Mouse (Mus musculus) thymus, adult 2 months (tissue): ENCODE measurements around the gene Kmt2e. TPM values are rescaled to one million over a fixed set of nuclear protein-coding genes. Genes with fewer than 3 reads are reported as not detected.

Experiments
- DNase-seq: peaks from one replicate; pipeline ENCODE4 v3.0.0; 2021
- H3K27ac ChIP-seq: fragments of 200-500 bp; 2 replicates; pipeline ENCODE4 v1.5.1; 2012; ENCODE audit warnings: low read length, control low read depth; ENCODE audit not compliant: control insufficient read depth, insufficient read depth
- H3K27me3 ChIP-seq: fragments of 200-500 bp; 2 replicates; pipeline ENCODE4 v1.6.1; 2012; ENCODE audit warnings: mild to moderate bottlenecking, low read length, moderate library complexity, mixed read lengths; ENCODE audit not compliant: control insufficient read depth, insufficient read depth
- H3K36me3 ChIP-seq: fragments of 200-500 bp; 2 replicates; pipeline ENCODE4 v1.6.1; 2012; ENCODE audit warnings: mild to moderate bottlenecking, low read length, moderate library complexity; ENCODE audit not compliant: control insufficient read depth, insufficient read depth
- H3K4me1 ChIP-seq: fragments of 200-500 bp; replicated peaks from 2 replicates; pipeline ENCODE4 v1.6.1; 2012; ENCODE audit warnings: low read length; ENCODE audit not compliant: control insufficient read depth, insufficient read depth
- H3K4me3 ChIP-seq: fragments of 200-500 bp; 2 replicates; pipeline ENCODE4 v1.5.1; 2012; ENCODE audit warnings: mild to moderate bottlenecking, low read length, control low read depth, moderate library complexity; ENCODE audit not compliant: control insufficient read depth, insufficient read depth
- CTCF ChIP-seq: fragments of 200-500 bp; IDR thresholded peaks from 2 replicates; pipeline ENCODE4 v1.5.1; 2012; ENCODE audit warnings: mild to moderate bottlenecking, control low read depth, low read length, moderate library complexity, borderline replicate concordance; ENCODE audit not compliant: control insufficient read depth, poor library complexity, insufficient read depth; ENCODE audit errors: extremely low read depth
- POLR2A ChIP-seq: fragments of 200-500 bp; IDR thresholded peaks from 2 replicates; pipeline ENCODE4 v1.6.1; 2012; ENCODE audit warnings: mild to moderate bottlenecking, low read length, control low read depth, moderate library complexity; ENCODE audit not compliant: control insufficient read depth, poor library complexity, insufficient read depth; ENCODE audit errors: extremely low read depth
- WGBS: fragments of 180-500 bp; shearing (Covaris S2); methylation state at CpG from one replicate; pipeline ENCODE4 v1.1.7; 2018; 5-methylcytosine and 5-hydroxymethylcytosine counted together
- polyA plus RNA-seq: library from polyadenylated mRNA; depleted of rRNA; stranded (reverse); fragments of >200 nt; gene quantifications from 2 replicates; pipeline ENCODE4 v1.2.3, GENCODE M21; 2012

Gene Kmt2e
- polyA plus RNA-seq, 1 experiment: 37.0 TPM

DNA sequence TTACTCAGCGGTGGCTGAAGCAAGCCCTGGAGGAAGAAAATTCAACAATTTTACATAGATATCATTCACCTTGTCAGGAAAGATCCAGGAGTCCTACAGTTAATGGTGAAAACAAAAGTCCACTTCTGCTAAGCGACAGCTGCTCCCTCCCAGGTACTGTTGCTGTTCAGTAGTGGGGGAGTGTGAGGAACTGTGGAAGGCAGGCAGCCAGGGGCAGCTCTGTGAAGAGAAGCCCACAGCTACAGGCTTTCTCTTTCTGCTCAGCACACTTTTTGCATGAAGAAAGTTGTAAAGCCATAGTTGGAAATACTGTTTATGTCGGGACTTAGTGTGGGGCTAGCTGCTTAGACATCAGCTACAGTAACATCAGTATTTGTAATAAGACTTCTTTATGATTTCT, 62.2 kb downstream of the Kmt2e start:
- WGBS: 95% methylated on average over 3 of the region's 3 CpGs
- no peak for TF ChIP-seq POLR2A
- TF ChIP-seq CTCF: no peak
- no peak for DNase-seq
- no peak overlapping the region for H3K27ac ChIP-seq
- H3K27me3 ChIP-seq: no peaks in the 10 kb centered on the region
- H3K36me3 ChIP-seq: peaks cover 95% of the 10 kb centered on the region
- no peak overlapping the region for H3K4me3 ChIP-seq
- no peaks in the 10 kb centered on the region for H3K4me1 ChIP-seq

DNA sequence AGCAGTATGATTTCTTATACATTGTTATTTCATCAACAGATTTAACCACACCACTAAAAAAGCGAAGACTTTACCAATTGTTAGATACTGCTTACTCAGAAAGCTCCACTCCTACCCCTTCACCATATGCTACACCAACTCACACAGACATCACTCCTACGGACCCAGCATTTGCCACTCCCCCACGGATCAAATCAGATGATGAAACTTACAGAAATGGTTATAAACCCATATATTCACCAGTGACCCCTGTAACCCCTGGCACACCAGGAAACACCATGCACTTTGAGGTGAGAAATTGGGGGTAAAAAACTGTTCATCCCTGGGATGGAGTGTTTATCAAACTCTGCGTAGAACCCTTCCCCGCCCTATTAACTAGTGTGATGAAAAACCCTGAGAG, 62.7 kb downstream of the Kmt2e start:
- peaks cover 95% of the 10 kb centered on the region for H3K36me3 ChIP-seq
- no peak overlapping the region for H3K4me3 ChIP-seq
- WGBS: 95% methylated on average over 5 of the region's 5 CpGs
- no peak for TF ChIP-seq POLR2A
- no peaks in the 10 kb centered on the region for H3K27me3 ChIP-seq
- no peaks in the 10 kb centered on the region for H3K4me1 ChIP-seq
- H3K27ac ChIP-seq: no peak overlapping the region
- no peak for DNase-seq

- Histone ChIP-seq H3K4me1 (no peaks in the 10 kb centered on the region), H3K4me3 (no peak overlapping the region), H3K27me3 (no peaks in the 10 kb centered on the region), H3K27ac (no peak overlapping the region), H3K36me3 (peaks cover 95% of the 10 kb centered on the region)
- no peak for DNase-seq
- TF ChIP-seq CTCF (no peak), POLR2A (no peak)
- WGBS: 98% methylated on average over 10 of the region's 10 CpGs
These were observed 63.7 kb downstream of the Kmt2e start for GRCm38 (mm10) chr5:23497920-23498319.

- DNase-seq: no peak
- WGBS: 97% methylated on average over 16 of the region's 16 CpGs
- TF ChIP-seq POLR2A: no peak
These were observed 65.0 kb downstream of the Kmt2e start for GRCm38 (mm10) chr5:23499257-23499656.

DNA sequence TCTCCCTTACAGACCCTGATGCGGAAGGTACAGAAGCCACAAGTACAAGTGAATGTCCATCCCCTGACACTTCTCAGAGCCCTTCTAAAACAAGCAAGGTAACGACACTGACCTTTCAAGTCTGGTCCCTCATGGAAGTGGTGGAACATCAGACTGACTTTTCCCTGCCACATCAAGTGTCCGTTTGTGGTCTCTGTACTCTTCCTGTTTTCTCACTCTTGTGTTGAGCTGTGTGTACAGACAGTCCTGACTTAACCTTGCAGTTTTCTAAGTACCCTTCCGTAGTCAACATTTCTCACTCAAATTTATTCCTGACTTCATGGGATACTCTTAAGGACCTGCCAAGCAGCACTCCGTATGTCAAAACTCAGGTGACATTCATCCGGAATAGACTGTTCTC, 66.5 kb downstream of the Kmt2e start:
- peaks cover 78% of the 10 kb centered on the region for H3K36me3 ChIP-seq
- no peak overlapping the region for H3K4me3 ChIP-seq
- H3K4me1 ChIP-seq: no peaks in the 10 kb centered on the region
- no peak overlapping the region for H3K27ac ChIP-seq
- DNase-seq: no peak
- 72% methylated on average over 6 of the region's 6 CpGs for WGBS
- no peaks in the 10 kb centered on the region for H3K27me3 ChIP-seq
- TF ChIP-seq POLR2A: no peak
- no peak for TF ChIP-seq CTCF

More at GRCm38 (mm10) chr5:23499257-23499656, 65.0 kb downstream of the Kmt2e start:
- peaks cover 89% of the 10 kb centered on the region for H3K36me3 ChIP-seq
- H3K4me3 ChIP-seq: no peak overlapping the region
- H3K27me3 ChIP-seq: no peaks in the 10 kb centered on the region
- no peak overlapping the region for H3K27ac ChIP-seq
- H3K4me1 ChIP-seq: no peaks in the 10 kb centered on the region

DNA sequence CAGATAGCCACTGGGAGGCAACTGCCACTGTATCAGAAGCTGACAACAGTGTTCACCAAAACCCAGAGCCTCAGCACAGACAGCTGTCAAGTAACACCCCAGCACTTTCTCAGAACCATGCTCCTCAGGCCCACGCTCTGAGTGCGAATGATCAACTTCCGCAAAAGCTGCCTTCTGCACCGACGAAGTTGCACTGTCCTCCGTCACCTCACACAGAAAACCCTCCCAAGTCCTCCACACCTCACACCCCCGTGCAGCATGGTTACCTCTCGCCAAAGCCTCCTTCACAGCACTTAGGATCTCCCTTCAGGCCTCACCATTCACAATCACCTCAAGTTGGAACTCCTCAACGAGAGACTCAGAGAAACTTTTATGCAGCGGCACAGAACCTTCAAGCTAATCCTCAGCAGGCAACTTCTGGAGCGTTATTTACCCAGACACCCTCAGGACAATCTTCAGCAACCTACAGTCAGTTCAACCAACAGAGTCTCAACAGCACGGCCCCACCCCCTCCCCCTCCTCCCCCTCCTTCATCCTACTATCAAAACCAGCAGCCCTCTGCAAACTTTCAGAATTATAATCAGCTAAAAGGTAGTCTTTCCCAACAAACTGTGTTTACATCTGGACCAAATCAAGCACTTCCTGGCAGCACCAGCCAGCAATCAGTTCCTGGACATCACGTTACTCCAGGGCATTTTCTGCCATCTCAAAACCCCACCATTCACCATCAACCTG, 67.5 kb downstream of the Kmt2e start:
- 92% methylated on average over 13 of the region's 13 CpGs for WGBS
- H3K27ac ChIP-seq: no peak overlapping the region
- no peaks in the 10 kb centered on the region for H3K27me3 ChIP-seq
- TF ChIP-seq POLR2A (no peak), CTCF (no peak)
- DNase-seq: no peak
- no peaks in the 10 kb centered on the region for H3K4me1 ChIP-seq
- H3K4me3 ChIP-seq: no peak overlapping the region
- peaks cover 68% of the 10 kb centered on the region for H3K36me3 ChIP-seq

GRCm38 (mm10) chr5:23502317-23502937, 68.2 kb downstream of the Kmt2e start:
- TF ChIP-seq POLR2A (no peak), CTCF (no peak)
- Histone ChIP-seq H3K27me3 (no peaks in the 10 kb centered on the region), H3K27ac (no peak overlapping the region), H3K4me1 (no peaks in the 10 kb centered on the region), H3K36me3 (peaks cover 61% of the 10 kb centered on the region), H3K4me3 (no peak overlapping the region)
- 95% methylated on average over 13 of the region's 13 CpGs for WGBS
- DNase-seq: no peak
